Mouse (Mus musculus) lung, postnatal 0 days (tissue): ENCODE measurements at regions not wholly inside any gene's neighbourhood (a gene's known extent, or its start where the extent isn't known, plus 50 kb on each side); places are given as distances from the start of the nearest gene placed in this dataset.
"Not testable (repeated sequence)": the region's sequence is repeated elsewhere in the genome, so short reads cannot be mapped to it uniquely, and the experiment has no call there.

Source experiments
- ATAC-seq: fragments of 200-750 bp; cut with Nextera tagmentation; 2 replicates; pipeline ENCODE4 v1.8.0; 2017; ENCODE audit warnings: moderate library complexity
- DNase-seq: peaks from one replicate; pipeline ENCODE4 v3.0.0-alpha.2; 2016; ENCODE audit warnings: low spot score
- H3K27ac ChIP-seq: fragments of 300-500 bp; sonication (generic); 2 replicates; pipeline ENCODE4 v1.5.1; 2014; ENCODE audit warnings: antibody characterized with exemption, mild to moderate bottlenecking, low read length, mixed read lengths
- H3K27me3 ChIP-seq: fragments of 300-500 bp; sonication (generic); replicated peaks from 2 replicates; pipeline ENCODE4 v1.6.1; 2014; ENCODE audit warnings: low read length, mixed read lengths; ENCODE audit not compliant: insufficient read depth
- H3K36me3 ChIP-seq: fragments of 300-500 bp; sonication (generic); 2 replicates; pipeline ENCODE4 v1.6.1; 2014; ENCODE audit warnings: low read length, mixed read lengths; ENCODE audit not compliant: insufficient read depth
- H3K4me1 ChIP-seq: fragments of 300-500 bp; sonication (generic); 2 replicates; pipeline ENCODE4 v1.6.1; 2014; ENCODE audit warnings: antibody characterized with exemption, low read depth, low read length, mixed read lengths; ENCODE audit not compliant: insufficient read depth
- H3K4me2 ChIP-seq: fragments of 300-500 bp; sonication (generic); replicated peaks from 2 replicates; pipeline ENCODE4 v1.6.1; 2014; ENCODE audit warnings: low read depth, mild to moderate bottlenecking, low read length, moderate library complexity, mixed read lengths
- H3K4me3 ChIP-seq: fragments of 300-500 bp; sonication (generic); 2 replicates; pipeline ENCODE4 v1.5.1; 2014; ENCODE audit warnings: low read depth, low read length
- H3K9ac ChIP-seq: fragments of 300-500 bp; sonication (generic); replicated peaks from 2 replicates; pipeline ENCODE4 v1.6.1; 2014; ENCODE audit warnings: low read depth, mild to moderate bottlenecking
- H3K9me3 ChIP-seq: fragments of 300-500 bp; sonication (generic); 2 replicates; pipeline ENCODE4 v1.6.1; 2016; ENCODE audit warnings: low read length, mixed read lengths
- CTCF ChIP-seq: IDR thresholded peaks from 2 replicates; pipeline ENCODE4 v1.5.1; 2016; ENCODE audit warnings: antibody characterized with exemption, mild to moderate bottlenecking
- EP300 ChIP-seq: IDR thresholded peaks from 2 replicates; pipeline ENCODE4 v1.6.1; 2016; ENCODE audit warnings: antibody characterized with exemption, mild to moderate bottlenecking, control low read depth
- WGBS: fragments of 180-500 bp; shearing (Covaris S2); extraction: QIAGEN DNeasy Blood & Tissue Kit; methylation state at CpG from one replicate; pipeline ENCODE4 v1.1.7; 2014; 5-methylcytosine and 5-hydroxymethylcytosine counted together

- H3K4me2 ChIP-seq = no peak overlapping the region
- no peaks in the 10 kb centered on the region for H3K27me3 ChIP-seq
- 93% methylated on average over 5 of the region's 5 CpGs for WGBS
- no peaks in the 10 kb centered on the region for H3K9me3 ChIP-seq
- TF ChIP-seq CTCF (no peak), EP300 (no peak)
- no peak overlapping the region for H3K9ac ChIP-seq
- DNase-seq (no peak), ATAC-seq (no peak)
- no peaks in the 10 kb centered on the region for H3K4me1 ChIP-seq
- H3K27ac ChIP-seq = no peak overlapping the region
- H3K4me3 ChIP-seq = no peak overlapping the region
- H3K36me3 ChIP-seq = no peaks in the 10 kb centered on the region
Measured at GRCm38 (mm10) chr13:35603080-35603479, 56.6 kb upstream of the Cdyl start.

DNA sequence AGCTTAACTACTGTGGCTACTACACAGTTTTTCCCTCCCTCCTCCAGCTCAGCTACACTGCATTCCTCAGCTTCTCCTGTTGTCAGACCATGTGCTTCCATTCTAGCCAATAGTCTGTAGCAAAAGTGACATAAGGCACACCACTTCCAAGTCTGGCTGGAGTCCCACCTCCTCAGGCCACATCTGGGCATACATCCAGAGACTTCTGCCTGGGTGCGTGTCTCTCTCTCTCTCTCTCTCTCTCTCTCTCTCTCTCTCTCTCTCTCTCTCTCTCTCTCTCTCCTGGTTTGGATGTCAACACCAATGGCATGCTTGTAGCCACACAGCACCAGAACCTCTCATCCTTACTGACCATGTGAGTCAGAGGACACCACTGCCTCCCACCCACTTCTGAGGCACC, 55.6 kb upstream of the Cdyl start:
- WGBS = 18% methylated on average over 1 of the region's 1 CpGs
- no peak overlapping the region for H3K9ac ChIP-seq
- no peak overlapping the region for H3K4me2 ChIP-seq
- H3K4me3 ChIP-seq = no peak overlapping the region
- H3K27ac ChIP-seq = no peak overlapping the region
- ATAC-seq (peak; percentile 72), DNase-seq (peak; percentile 57)
- no peaks in the 10 kb centered on the region for H3K4me1 ChIP-seq
- no peaks in the 10 kb centered on the region for H3K9me3 ChIP-seq
- no peaks in the 10 kb centered on the region for H3K36me3 ChIP-seq
- TF ChIP-seq CTCF (no peak), EP300 (no peak)
- no peaks in the 10 kb centered on the region for H3K27me3 ChIP-seq

- ATAC-seq (no peak), DNase-seq (no peak)
- H3K36me3 ChIP-seq = no peaks in the 10 kb centered on the region
- no peaks in the 10 kb centered on the region for H3K9me3 ChIP-seq
- no peak overlapping the region for H3K4me2 ChIP-seq
- WGBS = 94% methylated on average over 3 of the region's 3 CpGs
- H3K27ac ChIP-seq = no peak overlapping the region
- H3K27me3 ChIP-seq = no peaks in the 10 kb centered on the region
- no peaks in the 10 kb centered on the region for H3K4me1 ChIP-seq
- H3K9ac ChIP-seq = no peak overlapping the region
- TF ChIP-seq CTCF (no peak), EP300 (no peak)
- no peak overlapping the region for H3K4me3 ChIP-seq
Measured at GRCm38 (mm10) chr13:35604765-35605164, 54.9 kb upstream of the Cdyl start.

- not testable (repeated sequence) for H3K9me3 ChIP-seq, H3K9ac ChIP-seq, H3K4me3 ChIP-seq, H3K27me3 ChIP-seq, ATAC-seq, H3K36me3 ChIP-seq, H3K4me2 ChIP-seq, H3K4me1 ChIP-seq, H3K27ac ChIP-seq, DNase-seq
- 74% methylated on average over 5 of the region's 5 CpGs for WGBS
Measured at GRCm38 (mm10) chr13:35606857-35607561, 52.6 kb upstream of the Cdyl start.

- DNase-seq = no peak
- Histone ChIP-seq H3K27ac (no peak overlapping the region), H3K9ac (no peak overlapping the region), H3K4me3 (no peak overlapping the region), H3K36me3 (no peaks in the 10 kb centered on the region), H3K4me1 (no peaks in the 10 kb centered on the region), H3K27me3 (no peaks in the 10 kb centered on the region), H3K4me2 (no peak overlapping the region), H3K9me3 (no peaks in the 10 kb centered on the region)
- ATAC-seq = no peak
- TF ChIP-seq EP300 (no peak), CTCF (no peak)
- WGBS = 92% methylated on average over 2 of the region's 2 CpGs
Measured at GRCm38 (mm10) chr13:35607710-35608109, 51.9 kb upstream of the Cdyl start.
